Mouse (Mus musculus) ES-E14 (cell line): ENCODE results near the gene Nkd2.

Experiments used
- CHD2 ChIP-seq: IDR thresholded peaks from 2 replicates; pipeline ENCODE4 v1.6.1; 2014; ENCODE audit warnings: mild to moderate bottlenecking, low read depth, low read length, inconsistent platforms
- HCFC1 ChIP-seq: IDR thresholded peaks from 2 replicates; pipeline ENCODE4 v1.6.1; 2012; ENCODE audit warnings: low read length, inconsistent platforms, borderline replicate concordance; ENCODE audit not compliant: insufficient read depth
- MAFK ChIP-seq: IDR thresholded peaks from 2 replicates; pipeline ENCODE4 v1.6.1; 2014; ENCODE audit warnings: mild to moderate bottlenecking, low read depth, low read length, inconsistent platforms; ENCODE audit not compliant: insufficient read depth
- ZC3H11A ChIP-seq: IDR thresholded peaks from 2 replicates; pipeline ENCODE4 v1.6.1; 2012; ENCODE audit warnings: low read depth, mild to moderate bottlenecking, inconsistent platforms, low read length, borderline replicate concordance
- ZNF384 ChIP-seq: IDR thresholded peaks from 2 replicates; pipeline ENCODE4 v1.6.1; 2012; ENCODE audit warnings: low read depth, low read length, inconsistent platforms

- TF ChIP-seq MAFK = no peak
- no peak for TF ChIP-seq ZNF384
- no peak for TF ChIP-seq CHD2
- TF ChIP-seq HCFC1 = no peak
- TF ChIP-seq ZC3H11A = no peak
Measured at GRCm38 (mm10) chr13:73773519-73774205, 73.8 kb downstream of the Nkd2 start.
